Mouse (Mus musculus) spleen, postnatal 36 days (tissue): ENCODE results near the gene Hdhd3.

Experiments
- DNase-seq, 2 experiments: peaks; one replicate each; pipeline ENCODE4 v3.0.0; 2022; ENCODE audit warnings: low spot score in 2 of 2, mixed read lengths in 1 of 2

The Hdhd3 gene

DNA sequence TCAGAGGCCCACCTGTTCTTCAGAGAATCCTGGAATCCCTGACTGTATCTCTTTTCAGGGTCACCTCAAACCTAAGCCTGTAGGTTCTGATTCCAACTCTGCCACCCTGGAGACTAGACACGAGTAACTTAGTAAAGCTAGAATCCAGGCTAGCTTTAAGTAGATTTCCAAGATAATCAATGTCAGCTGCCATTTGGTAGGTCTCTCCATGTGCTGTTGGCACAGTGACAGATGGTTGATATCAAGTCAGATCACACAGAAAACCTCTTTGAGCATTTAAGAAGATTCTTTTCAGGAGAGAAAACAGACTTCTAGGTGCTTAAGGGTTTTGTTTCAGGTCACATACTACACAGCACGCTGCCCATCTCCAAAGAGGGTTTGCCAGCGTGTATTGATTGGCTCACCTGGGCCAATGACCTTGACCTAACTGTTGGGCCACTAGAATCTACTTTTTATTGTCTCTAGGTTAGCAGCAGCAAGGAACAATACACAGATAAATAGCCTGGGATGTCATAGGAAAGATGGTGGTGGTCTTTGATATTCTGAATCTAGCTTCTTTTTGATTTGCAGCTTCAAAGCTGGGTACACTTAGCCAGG lies at the start of gene Hdhd3:
Gene Hdhd3, minus strand, starts transcription at position 94 of the 597 bp plus-strand sequence.
- DNase-seq = no peak

DNA sequence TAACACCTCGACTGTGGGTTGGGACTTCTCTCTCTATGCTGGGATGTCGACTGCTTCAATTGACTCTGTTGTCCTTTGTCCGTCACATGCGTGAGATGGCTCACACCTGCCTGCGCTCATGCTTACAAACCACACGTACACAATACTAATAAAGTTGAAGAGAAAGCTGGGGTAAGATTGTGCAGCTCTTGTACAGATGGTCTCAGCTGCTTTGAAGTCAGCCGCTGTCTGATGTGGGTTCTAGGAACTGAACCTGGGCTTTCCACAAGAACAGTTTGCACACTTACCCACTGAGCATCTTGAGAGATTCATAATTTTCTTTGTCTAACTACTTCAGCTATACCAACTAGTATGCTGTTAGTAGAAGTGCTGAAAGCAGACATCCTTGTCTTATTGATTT lies 48.7 kb upstream of the Hdhd3 start:
- DNase-seq = peak in 1 of 2 experiments; percentile 4

GRCm38 (mm10) chr4:62544801-62545200 lies 41.5 kb upstream of the Hdhd3 start:
- DNase-seq = no peak

DNA sequence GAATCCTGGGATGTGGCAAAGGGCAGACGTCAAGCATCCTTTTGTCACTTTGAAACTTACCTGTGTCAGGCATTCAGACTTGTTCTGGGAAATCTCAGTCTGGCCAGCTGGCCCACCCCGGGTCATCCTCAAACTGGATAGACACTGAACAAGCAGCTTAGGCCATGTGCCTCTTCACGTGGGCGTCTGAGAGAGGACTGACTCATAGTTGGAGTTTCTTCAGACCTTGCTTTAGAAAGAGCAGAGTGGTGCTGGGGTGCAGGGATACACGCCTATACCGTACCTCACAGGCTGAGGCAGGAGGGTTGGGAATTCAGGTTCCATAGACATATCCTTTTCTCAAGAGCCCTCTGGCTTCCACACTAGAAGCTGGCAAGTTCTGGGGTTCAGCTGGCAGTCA lies 40.5 kb upstream of the Hdhd3 start:
- no peak for DNase-seq

- no peak for DNase-seq
Observed at GRCm38 (mm10) chr4:62541802-62542201, 38.5 kb upstream of the Hdhd3 start.

DNA sequence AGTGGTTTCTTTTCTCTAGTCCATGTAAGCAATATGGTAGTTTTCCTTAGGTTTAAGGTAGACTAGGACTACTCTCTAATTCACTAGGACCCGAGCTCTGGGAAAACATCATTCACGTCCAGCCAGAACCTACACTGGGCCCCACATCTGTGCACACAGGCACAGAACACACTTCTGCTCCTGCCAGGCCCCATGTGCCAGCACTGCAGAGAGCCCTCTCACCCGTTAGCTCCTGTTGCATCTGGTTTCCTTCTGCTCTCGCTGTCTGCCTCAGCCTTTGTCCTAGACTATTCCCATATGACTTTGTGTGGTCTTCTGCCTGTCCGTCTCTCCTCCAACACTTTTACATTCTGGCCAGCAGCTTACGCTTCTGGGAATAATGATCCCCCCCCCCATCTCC lies 30.5 kb upstream of the Hdhd3 start:
- no peak for DNase-seq

- DNase-seq = no peak
Observed at GRCm38 (mm10) chr4:62527655-62528054, 24.4 kb upstream of the Hdhd3 start.

- DNase-seq = no peak
Observed at GRCm38 (mm10) chr4:62526256-62526655, 23.0 kb upstream of the Hdhd3 start.

DNA sequence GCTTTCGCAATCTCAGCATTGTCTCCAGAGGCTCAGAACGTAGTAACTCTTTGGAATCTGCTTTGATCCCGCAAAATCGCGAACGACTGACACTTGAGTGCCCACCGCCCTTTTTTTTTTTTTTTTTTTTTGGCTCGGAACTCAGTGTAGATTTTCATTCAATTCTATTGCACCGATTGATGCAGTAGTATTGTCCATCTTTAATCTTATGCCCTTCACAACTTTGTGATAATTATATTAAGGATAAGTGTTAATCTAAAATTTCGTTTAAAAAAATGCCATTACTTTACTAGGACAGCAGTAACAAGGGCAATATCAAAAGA lies 22.2 kb upstream of the Hdhd3 start:
- no peak for DNase-seq

GRCm38 (mm10) chr4:62524651-62525488 lies 21.6 kb upstream of the Hdhd3 start, which contains the start of the genes Pole3 and 4933430I17Rik:
Pole3 (minus strand) TSS chr4:62525068.
4933430I17Rik (plus strand) TSS chr4:62525369.
- DNase-seq = peak; percentile 93 to 95

GRCm38 (mm10) chr4:62520892-62521400 lies 17.7 kb upstream of the Hdhd3 start:
- no peak for DNase-seq

- DNase-seq = peak; percentile 76 to 80
Observed at GRCm38 (mm10) chr4:62519849-62520233, 16.6 kb upstream of the Hdhd3 start, which contains the start of gene Alad. Alad (minus strand) TSS chr4:62519918.

DNA sequence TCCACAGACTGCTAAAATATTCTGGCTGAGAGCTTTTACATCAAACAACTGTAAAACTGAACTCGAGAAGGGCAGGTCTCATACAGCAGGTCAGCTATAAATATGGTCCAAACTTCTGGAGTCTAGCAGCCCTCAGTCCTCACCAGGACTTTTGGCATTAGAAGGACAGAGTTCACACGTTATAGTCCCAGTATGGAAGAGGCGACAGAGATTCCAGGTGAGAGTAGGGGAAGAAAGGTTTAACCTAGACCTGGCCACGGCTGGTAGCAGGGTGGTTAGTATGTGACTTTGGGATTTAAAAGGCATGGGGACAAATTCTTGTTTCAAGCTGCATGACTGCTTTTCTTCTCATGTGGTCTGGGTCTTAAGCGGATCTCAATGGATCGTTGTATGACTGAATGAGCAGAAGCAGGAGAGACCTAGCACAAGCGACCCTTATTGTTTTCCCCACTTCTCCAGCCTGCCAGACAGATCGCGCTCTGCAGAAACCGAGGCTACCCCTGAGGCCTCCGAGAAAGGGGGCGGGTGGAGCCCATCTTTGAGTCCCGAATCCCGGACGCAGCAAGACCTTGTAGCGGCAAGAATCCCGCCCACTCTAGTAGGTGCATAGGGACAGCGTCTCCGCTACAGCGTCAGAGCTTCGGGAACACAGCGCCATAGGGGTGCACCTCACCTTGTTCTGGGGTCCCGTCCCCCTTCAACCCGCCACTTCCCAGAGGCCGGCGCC lies 16.0 kb upstream of the Hdhd3 start:
- no peak for DNase-seq

GRCm38 (mm10) chr4:62518416-62519121 lies 15.3 kb upstream of the Hdhd3 start:
- peak; percentile 35 to 38 for DNase-seq

GRCm38 (mm10) chr4:62517538-62518415 lies 14.5 kb upstream of the Hdhd3 start:
- no peak for DNase-seq

DNA sequence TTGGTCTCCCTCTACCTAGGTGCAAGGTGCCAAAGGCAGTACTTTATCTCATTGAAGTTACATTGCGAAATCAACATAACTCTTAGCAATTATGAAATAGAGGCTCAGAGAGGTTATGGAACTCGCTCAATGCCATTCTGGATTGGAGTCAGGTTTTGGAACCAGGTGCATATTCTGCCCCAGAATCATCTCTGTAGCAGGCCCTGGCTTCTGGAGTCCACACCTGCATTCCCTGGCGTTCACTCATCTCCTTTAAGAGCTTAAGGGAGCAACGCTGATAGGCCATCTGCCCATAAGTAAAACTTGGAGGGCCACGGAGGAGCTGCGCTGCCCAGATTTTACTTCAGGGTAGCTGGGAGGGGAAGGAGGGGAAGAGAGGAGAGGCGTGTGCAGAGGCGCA lies 13.8 kb upstream of the Hdhd3 start:
- no peak for DNase-seq

GRCm38 (mm10) chr4:62516579-62516978 lies 13.3 kb upstream of the Hdhd3 start:
- DNase-seq = peak; percentile 70 to 80

GRCm38 (mm10) chr4:62516079-62516478 lies 12.8 kb upstream of the Hdhd3 start:
- peak; percentile 34 to 38 for DNase-seq

DNA sequence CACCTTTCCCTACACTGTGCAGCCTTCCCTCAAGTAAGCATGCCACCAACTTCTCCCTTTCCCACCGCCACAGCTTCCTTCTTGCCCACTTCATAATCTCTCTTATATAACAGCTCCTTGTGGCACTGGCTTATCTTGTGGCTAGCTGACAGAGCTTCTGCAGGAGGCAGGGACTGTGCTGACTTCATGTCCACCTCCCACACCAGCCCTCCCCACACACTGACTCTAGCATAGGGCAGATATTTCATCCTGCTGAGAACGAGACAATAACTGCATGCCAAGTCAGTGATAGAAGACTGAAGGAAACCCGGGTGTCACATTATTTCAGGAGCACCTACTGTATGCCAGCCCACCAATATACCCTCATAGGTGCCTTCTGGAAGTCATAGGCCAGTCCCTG lies 12.2 kb upstream of the Hdhd3 start:
- peak in 1 of 2 experiments; percentile 32 for DNase-seq

- no peak for DNase-seq
Observed at GRCm38 (mm10) chr4:62514995-62515394, 11.7 kb upstream of the Hdhd3 start.
